Mouse (Mus musculus) lung, postnatal 10 days (tissue): ENCODE measurements around the gene Ltb4r1.
A peak's percentile ranks its signal among the peaks of the same experiment; 100 is the strongest.

Source experiments
- DNase-seq: peaks from one replicate; pipeline ENCODE4 v3.0.0; 2021

The Ltb4r1 gene

GRCm38 (mm10) chr14:55747051-55747847, 18.5 kb upstream of the Ltb4r1 start:
- DNase-seq = no peak

DNA sequence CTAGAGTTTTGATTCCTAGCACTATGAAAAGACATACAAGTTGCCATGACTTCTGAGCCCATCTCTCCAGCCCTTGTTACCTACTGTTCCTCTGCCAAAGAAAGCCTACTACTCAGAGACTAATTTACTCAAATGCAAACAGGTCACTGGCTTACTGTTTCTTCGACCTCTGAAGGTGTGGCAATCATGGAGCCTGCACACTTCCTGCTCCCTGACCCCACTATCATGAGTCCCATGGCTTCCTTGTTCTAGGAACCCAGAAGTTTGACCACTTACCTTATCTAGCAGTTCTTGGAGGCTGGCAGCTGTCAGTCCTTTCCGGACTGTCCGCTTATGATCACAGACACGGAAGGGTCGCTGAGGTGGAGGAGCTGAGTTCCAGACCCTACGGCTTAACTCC, 8.2 kb upstream of the Ltb4r1 start:
- no peak for DNase-seq

DNA sequence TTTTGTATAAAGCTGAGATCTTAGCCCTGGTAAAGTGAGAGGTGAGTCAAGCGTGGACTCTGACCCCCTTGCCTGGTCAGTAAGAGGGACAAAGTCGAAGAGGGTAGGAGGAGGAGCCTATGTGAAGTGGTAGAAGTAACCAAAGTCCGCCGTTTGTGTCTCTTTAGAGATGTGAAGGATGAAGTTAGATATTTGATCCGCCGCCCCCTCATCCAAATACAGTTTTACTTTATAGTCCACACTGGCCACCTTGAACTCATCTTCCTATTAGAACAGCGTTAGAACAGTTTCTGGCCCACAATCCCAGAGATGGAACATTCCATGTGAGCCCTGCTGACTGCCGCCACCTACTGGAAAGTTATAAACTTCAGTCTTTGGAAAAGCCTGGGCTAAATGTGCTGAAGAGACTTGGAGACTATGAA, 7.4 kb upstream of the Ltb4r1 start, which contains the start of gene Cideb:
Cideb (minus strand) TSS at position 96 of the 422 bp plus-strand sequence.
- peak; percentile 81 for DNase-seq

DNA sequence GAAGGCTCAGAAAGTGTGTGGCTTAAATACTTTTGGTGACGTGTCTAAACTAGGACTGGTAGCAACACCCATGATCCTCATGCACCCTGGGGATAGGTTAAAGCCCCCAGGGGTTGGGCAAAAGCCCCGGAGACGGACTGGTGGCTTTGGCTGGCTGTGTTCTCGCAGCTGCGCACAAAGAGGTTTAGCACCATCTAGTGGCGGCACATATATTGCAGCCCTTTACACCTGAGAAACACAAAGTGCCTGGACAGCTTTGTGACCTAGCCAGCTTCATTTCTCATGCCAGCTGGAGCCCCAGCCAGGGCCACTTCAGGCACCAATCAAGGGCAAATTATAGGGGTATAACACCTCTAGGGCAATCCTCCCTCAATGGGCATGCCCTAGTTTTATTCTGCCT, 5.6 kb upstream of the Ltb4r1 start:
- DNase-seq = peak; percentile 91

DNA sequence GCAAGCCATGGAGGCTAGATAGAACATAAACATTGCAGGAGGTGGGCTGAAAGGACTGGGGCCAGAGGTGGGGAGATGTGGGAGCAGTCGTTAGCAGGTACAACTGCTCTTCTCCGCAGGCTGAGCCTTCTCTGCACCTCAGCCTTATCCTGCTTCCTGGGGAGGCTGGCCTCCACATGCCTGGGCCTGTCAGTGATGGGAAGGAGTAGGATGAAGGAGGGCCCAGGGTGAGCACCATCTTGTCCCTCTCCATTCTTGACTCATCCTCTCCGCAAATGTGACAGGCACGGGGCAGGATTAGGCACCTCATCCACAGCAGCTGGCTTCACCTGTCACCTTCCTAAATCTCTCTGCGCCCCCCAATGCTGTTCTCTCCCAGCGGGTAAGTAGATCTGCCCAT, 4.6 kb upstream of the Ltb4r1 start, which contains the start of gene Ltb4r2:
Ltb4r2 (plus strand) TSS at position 266 of the 400 bp plus-strand sequence.
- no peak for DNase-seq

DNA sequence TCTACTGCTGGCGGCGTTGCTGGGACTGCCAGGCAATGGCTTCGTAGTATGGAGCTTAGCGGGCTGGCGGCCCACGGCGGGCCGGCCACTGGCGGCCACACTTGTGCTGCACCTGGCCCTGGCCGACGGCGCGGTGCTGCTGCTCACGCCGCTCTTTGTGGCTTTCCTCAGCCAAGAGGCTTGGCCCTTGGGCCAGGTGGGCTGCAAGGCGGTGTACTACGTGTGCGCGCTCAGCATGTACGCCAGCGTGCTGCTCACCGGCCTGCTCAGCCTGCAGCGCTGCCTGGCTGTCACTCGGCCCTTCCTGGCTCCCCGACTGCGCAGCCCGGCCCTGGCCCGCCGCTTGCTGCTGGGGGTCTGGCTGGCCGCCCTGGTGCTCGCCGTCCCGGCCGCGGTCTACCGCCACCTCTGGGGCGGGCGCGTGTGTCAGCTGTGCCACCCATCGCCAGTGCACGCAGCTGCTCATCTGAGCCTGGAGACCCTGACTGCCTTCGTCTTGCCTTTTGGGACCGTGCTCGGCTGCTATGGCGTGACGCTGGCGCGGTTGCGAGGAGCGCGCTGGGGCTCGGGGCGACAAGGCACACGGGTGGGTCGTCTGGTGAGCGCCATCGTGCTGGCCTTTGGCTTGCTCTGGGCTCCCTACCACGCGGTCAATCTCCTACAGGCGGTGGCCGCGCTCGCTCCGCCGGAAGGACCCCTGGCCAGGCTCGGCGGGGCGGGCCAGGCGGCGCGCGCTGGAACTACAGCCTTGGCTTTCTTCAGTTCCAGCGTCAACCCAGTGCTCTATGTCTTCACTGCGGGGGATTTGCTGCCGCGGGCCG, 3.6 kb upstream of the Ltb4r1 start:
- DNase-seq = peak; percentile 76

DNA sequence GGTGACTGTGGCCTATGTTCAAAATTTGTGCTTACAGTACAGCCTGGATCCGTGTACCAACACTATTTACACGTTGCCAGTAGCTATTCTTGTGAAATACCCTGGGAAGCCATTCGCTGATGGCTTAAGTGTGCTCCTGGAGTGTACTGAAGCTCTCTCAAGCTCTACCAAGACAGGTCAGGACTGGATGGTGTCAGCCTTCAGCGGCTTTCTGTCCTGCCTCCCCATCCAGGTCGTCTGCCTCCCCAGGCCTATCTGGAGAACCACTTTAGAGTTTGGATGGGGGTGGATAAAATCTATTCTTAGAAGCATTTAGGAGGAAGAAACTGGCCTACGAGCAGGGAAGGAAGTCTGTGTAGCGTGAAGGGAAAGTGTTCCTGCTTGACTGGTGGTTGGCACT, 2.6 kb upstream of the Ltb4r1 start:
- peak; percentile 57 for DNase-seq

DNA sequence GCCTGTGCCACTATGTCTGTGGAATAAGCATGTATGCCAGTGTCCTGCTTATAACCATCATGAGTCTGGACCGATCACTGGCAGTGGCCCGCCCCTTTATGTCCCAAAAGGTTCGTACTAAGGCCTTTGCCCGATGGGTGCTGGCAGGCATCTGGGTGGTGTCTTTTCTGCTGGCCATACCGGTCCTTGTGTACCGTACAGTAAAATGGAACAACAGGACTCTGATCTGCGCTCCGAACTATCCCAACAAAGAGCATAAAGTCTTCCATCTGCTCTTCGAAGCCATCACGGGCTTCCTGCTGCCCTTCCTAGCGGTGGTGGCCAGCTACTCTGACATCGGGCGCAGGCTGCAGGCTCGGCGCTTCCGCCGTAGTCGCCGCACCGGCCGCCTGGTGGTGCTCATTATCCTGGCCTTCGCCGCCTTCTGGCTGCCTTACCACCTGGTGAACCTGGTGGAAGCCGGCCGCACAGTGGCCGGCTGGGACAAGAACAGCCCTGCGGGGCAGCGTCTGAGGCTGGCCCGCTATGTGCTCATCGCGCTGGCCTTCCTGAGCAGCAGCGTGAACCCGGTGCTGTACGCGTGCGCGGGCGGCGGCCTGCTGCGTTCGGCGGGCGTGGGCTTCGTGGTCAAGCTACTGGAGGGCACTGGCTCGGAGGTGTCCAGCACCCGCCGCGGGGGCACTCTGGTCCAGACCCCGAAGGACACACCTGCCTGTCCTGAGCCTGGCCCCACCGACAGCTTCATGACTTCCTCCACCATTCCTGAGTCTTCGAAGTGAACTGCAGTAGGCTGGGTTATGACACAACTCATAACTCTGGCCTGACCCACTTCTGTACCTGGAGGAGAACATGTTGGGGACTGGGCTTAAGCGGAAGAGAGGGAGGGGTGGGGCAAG, 2.0 kb downstream of the Ltb4r1 start:
- DNase-seq = peak; percentile 68

DNA sequence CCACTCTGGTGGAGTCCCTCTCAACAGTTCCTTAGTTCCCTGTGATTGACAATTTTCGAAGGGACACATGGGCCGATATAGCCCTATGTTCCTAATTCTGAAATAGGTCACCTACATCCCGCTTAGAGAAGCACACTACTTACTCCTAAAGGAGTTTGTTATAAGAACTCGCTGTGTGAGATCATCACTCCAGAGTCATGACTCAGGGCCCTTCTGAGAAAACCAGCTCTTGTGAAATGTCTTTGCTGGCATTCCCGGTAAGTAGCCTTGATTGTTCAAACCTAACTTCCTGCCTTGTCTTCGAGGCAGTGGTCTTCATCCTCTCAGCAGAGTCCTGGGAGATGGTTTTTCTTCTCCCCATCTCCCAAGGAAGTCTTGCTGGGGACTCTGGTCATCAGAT, 2.8 kb downstream of the Ltb4r1 start:
- no peak for DNase-seq

DNA sequence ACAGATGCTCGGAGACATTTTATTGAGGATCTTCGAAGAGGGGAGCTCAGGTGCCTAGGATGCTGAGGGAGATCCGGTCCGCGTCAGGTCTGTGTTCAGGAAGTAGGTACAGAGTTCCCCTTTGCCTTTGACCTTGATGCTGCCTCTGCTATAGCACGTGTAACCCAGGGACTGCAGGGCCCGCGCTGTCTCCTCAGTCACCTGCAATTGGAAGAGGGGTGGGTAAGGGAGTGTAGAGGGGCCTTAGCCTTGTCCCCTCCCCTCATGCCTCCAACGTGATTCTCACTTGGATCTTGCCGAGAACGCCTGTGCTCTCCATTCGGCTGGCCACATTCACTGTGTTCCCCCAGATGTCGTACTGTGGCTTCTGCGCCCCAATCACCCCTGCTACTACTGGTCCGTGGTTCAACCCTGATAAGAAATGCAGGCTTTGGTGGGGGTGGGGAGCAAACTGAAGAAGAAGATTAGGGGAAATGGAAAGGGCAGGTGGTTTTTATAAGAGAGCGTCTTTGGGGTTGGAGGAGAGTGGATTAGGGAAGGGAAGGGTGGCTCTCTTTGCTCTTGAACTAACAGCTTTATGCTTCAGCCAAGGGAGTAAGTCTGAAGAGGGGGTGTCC, 3.4 kb downstream of the Ltb4r1 start:
- no peak for DNase-seq

DNA sequence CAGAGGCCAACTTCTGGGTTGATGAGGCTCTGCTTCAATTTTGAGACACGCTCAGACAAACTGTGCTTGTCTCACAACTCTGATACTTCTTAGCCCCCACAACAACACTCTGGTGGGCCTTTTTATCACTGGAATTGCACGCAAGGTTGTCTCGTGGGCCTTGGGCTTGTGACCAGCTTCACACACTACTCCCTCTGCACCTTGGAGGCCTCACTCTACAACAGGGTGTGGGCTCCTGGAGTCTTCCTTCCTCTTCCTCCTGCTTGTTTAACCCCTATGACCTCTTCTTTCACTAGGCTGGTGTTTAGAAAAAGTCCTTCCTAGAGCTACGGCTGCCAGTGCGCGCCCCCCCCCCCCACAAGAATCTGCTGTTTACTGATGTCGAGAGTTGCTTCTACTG, 10.9 kb downstream of the Ltb4r1 start:
- no peak for DNase-seq

DNA sequence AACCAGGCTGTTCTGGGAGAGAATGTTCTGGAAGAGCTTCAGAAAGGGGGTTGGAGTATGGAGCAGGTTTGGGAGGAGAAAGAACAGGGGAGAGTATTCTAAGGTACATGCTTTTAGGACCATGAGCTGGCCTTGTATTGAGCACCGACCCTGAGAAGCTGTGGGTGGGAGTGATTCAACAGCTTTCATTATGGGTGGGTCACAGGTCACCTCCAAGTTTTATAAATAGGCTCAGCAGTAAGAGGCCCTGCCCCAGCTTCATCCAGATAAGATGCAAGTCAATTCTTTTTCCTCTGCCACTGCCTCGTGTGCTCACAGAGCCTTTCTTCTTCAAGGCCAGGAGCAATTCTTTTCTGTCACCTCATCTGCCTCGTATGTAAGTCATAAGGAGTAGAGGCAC, 11.4 kb downstream of the Ltb4r1 start:
- DNase-seq = no peak

GRCm38 (mm10) chr14:55777806-55778205, 12.0 kb downstream of the Ltb4r1 start:
- DNase-seq = no peak

DNA sequence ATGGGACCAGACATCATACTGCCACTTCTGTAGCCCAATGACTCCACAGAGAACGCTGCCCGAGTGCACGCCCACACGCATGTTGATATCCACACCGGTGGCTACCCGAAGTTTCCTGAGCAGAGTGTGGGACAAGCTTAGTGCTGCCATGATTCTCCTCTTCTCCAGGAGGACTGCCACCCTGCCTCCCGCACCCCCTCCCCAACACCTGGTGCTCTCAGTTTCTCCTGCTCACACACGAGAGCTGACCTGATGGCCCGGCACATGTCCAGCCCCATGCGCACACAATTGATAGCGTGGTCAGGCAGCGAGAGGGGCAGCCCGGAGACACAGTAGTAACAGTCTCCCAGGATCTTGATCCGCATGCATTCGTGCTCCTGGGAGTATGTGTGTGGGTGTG, 12.9 kb downstream of the Ltb4r1 start:
- DNase-seq = peak; percentile 1

GRCm38 (mm10) chr14:55779656-55780055, 13.9 kb downstream of the Ltb4r1 start:
- peak; percentile 25 for DNase-seq

- DNase-seq = peak; percentile 5
These were observed 15.0 kb downstream of the Ltb4r1 start for GRCm38 (mm10) chr14:55780736-55781135.

- peak; percentile 86 for DNase-seq
These were observed 15.5 kb downstream of the Ltb4r1 start for GRCm38 (mm10) chr14:55781310-55781709.

GRCm38 (mm10) chr14:55782361-55782960, 16.7 kb downstream of the Ltb4r1 start:
- DNase-seq = peak; percentile 11

DNA sequence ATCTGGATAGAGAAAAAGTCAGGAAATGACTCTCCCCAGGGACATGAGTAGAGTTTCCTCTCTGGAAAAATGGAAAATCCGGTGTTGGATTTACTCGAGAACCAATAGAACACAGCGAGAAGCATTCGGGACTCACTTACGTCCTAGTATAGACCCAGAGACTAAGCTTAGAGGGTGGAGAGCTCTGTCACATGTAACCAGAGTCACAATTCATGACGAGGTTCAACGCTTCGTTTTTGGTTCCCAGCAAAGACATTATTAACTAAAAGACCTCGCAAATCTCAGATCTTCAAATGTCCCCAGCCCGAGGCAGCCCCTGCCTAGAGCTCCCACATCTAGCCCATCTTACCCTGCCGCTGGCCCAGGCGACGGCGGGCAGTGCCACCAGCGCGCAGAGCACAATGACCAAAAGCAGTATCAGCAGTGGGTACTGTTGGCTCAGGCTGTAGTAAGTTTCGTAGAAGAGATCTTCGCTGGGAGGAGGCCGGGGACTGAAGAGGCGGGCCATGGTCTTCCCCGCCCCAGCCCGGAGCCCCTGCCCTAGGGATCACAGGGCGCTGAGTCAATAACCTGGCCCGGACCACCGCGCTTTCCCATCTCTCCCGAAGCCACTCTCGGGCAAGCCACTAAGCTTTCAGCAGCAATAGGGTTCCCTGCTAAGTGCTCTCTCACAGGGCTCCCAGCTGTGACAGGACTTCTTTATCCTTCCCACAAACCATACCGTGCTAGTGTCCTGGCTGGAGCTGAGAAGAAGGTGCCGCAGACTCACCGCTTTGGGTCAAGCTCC, 17.6 kb downstream of the Ltb4r1 start:
- DNase-seq = peak; percentile 69

DNA sequence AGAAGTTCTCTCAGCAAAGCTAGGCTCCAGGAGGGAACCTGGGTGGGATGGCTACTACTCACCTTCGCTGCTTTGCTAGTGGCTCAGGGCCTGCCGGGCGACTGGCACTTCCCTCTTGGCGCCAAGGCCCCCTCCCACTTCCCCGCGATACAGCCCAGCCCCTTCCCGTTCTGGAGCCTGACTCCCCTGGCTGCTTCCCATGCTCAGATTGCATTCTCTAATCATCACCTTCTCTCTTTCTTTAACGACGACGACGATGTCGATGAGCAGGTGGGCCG, 18.1 kb downstream of the Ltb4r1 start, which contains the start of gene Adcy4:
Adcy4 (minus strand) TSS at position 138 of the 278 bp plus-strand sequence.
- DNase-seq = peak; percentile 56

DNA sequence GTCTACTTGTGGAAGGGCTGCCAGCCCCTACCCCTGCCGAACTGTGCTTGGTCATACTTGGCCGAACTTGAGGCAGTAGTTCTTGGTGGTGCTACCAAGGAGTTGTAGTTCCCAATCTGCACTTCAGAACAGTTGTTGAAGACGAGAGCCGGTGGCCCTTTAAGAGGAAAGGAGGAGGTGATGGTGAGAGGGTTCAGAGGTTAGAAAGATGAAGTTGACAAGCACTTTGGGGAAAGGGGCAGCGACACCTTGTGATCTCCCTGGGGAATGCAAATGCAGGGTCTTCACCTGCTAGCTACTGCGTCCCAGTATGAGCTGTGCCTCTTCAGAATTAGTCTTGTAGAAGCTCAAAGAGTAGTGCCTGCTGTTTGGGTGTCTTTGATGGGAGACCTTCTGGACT, 19.4 kb downstream of the Ltb4r1 start:
- peak; percentile 37 for DNase-seq
